Comparison of ENCODE assay signal across 24 mouse cellular contexts in the genomic region with DNA sequence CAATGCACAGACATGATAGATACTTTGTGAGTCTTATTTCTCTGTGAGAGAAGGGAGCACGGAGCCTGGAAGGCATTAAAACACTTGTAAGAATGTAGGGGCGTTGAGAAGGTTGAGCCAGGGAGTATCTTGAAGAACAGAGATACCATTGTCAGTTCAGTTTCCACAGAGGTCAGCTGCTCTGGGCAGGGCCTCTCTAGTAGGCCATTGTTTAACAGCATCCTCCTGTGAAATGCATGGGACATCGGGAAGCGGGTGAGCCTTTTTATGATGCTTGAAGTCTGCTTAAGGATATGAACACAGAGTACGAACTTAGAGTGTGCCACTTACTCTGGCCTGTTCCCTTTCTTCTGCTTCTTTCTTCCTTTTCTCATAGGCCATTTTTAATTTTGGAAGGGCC.
DNase-seq lines count a peak whose midpoint lies in the region; ATAC-seq and TF ChIP-seq lines count a peak whose summit lies in the region.
"Had no signal": no experiment of that assay in that cellular context is flagged by ENCODE, and none has a peak within 500 bp of the region (broad histone marks: within the 10 kb centered on the region; RNA-seq: fewer than 3 reads in every experiment).

No protein-coding gene starts in this region.

- no peaks in the 10 kb centered on the region for H3K9me3 ChIP-seq in hindbrain, embryonic 11.5 days (ENCODE audit: control insufficient read depth, low read length)
- no peaks in the 10 kb centered on the region; the same call in 1 of the 2 replicates for H3K9me3 ChIP-seq in hindbrain, embryonic 16.5 days (ENCODE audit: control insufficient read depth, low read length)
- H3K9me3 ChIP-seq: embryonic facial prominence, embryonic 12.5 days; hindbrain, embryonic 15.5 days had no signal

- H3K4me2 ChIP-seq in hindbrain, embryonic 11.5 days (replicated peaks; ENCODE audit: low read depth, low read length), result no peak overlapping the region
- H3K4me2 ChIP-seq in hindbrain, embryonic 16.5 days (ENCODE audit: low read length), result no peak overlapping the region
- H3K4me2 ChIP-seq: embryonic facial prominence, embryonic 12.5 days; hindbrain, embryonic 15.5 days had no signal

- no peak for ATAC-seq in hindbrain, embryonic 11.5 days (ENCODE audit: low FRiP score)
- ATAC-seq in hindbrain, embryonic 16.5 days, result no peak
- ATAC-seq: activated CD4-positive, CD25-positive, alpha-beta regulatory T cell, adult 4 months; forebrain, embryonic 16.5 days; inflammation-experienced regulatory T-cells, adult 6 months; intestine, postnatal 0 days; Patski had no signal

- no peak for TF ChIP-seq CTCF in brain, embryonic 14.5 days (IDR thresholded peaks at IDR 0.05; ENCODE audit: borderline replicate concordance, extremely low read depth, insufficient read depth, insufficient read length)

- peak; percentile 4 for DNase-seq in hindbrain, embryonic 11.5 days (ENCODE audit: low spot score)
- DNase-seq in brain, embryonic 14.5 days (ENCODE audit: low read depth), result peak; percentile 4
- peak; percentile 31 for DNase-seq in embryo, embryonic 10.5 days (ENCODE audit: low spot score)
- peak; percentile 21 for DNase-seq in mesoderm, embryonic 11.5 days (ENCODE audit: low read depth, low spot score)
- no peak for DNase-seq in frontal cortex, postnatal 25 days (ENCODE audit: low spot score in 2 of 2)
- DNase-seq in urinary bladder, postnatal 10 days (ENCODE audit: low spot score), result no peak
- DNase-seq: adrenal gland, postnatal 14 days; cerebellum, adult 8-10 months; cerebellum, postnatal 14 days; gastrocnemius, adult 2 months; gastrocnemius, postnatal 25 days; heart, adult 11 months; heart, postnatal 10 days; heart, postnatal 4 days had no signal

- H3K36me3 ChIP-seq in hindbrain, embryonic 11.5 days (ENCODE audit: control insufficient read depth, insufficient read depth, low read length), result no peaks in the 10 kb centered on the region
- no peaks in the 10 kb centered on the region for H3K36me3 ChIP-seq in hindbrain, embryonic 16.5 days (ENCODE audit: control insufficient read depth, insufficient read depth, low read length)
- H3K36me3 ChIP-seq: embryonic facial prominence, embryonic 12.5 days; forebrain, embryonic 12.5 days; hindbrain, embryonic 15.5 days had no signal

- TF ChIP-seq POLR2A in brain, embryonic 14.5 days (IDR thresholded peaks at IDR 0.05; ENCODE audit: borderline replicate concordance, extremely low read depth, insufficient read depth, insufficient read length, poor library complexity, severe bottlenecking), result no peak

- H3K4me3 ChIP-seq in hindbrain, embryonic 11.5 days (ENCODE audit: low read depth, low read length), result no peak overlapping the region
- H3K4me3 ChIP-seq in hindbrain, embryonic 16.5 days (ENCODE audit: low read length), result no peak overlapping the region
- H3K4me3 ChIP-seq: embryonic facial prominence, embryonic 12.5 days; forebrain, embryonic 12.5 days; gastrocnemius, adult 2 months; hindbrain, embryonic 15.5 days had no signal

- no peaks in the 10 kb centered on the region for H3K4me1 ChIP-seq in hindbrain, embryonic 11.5 days (replicated peaks; ENCODE audit: control insufficient read depth, insufficient read depth, low read length)
- H3K4me1 ChIP-seq in hindbrain, embryonic 16.5 days (ENCODE audit: control insufficient read depth, insufficient read depth, low read depth, low read length), result no peaks in the 10 kb centered on the region
- H3K4me1 ChIP-seq: embryonic facial prominence, embryonic 12.5 days; hindbrain, embryonic 15.5 days had no signal

- 38% methylated on average over 5 of the region's 5 CpGs for WGBS in hindbrain, embryonic 11.5 days
- 31% methylated on average over 5 of the region's 5 CpGs for WGBS in hindbrain, embryonic 16.5 days

- H3K27ac ChIP-seq in hindbrain, embryonic 11.5 days (ENCODE audit: low read depth, low read length), result no peak overlapping the region
- H3K27ac ChIP-seq in hindbrain, embryonic 16.5 days (ENCODE audit: low read depth, low read length), result no peak overlapping the region
- H3K27ac ChIP-seq: embryonic facial prominence, embryonic 12.5 days; forebrain, embryonic 12.5 days; gastrocnemius, adult 2 months; hindbrain, embryonic 15.5 days had no signal

- no peaks in the 10 kb centered on the region for H3K27me3 ChIP-seq in hindbrain, embryonic 11.5 days (ENCODE audit: control insufficient read depth, insufficient read depth, low read length)
- no peaks in the 10 kb centered on the region for H3K27me3 ChIP-seq in hindbrain, embryonic 16.5 days (replicated peaks; ENCODE audit: control insufficient read depth, insufficient read depth, low read length)
- H3K27me3 ChIP-seq: CH12.LX; embryonic facial prominence, embryonic 12.5 days; hindbrain, embryonic 15.5 days had no signal

- H3K9ac ChIP-seq in hindbrain, embryonic 11.5 days (ENCODE audit: low read depth, low read length), result no peak overlapping the region
- no peak overlapping the region for H3K9ac ChIP-seq in hindbrain, embryonic 16.5 days (ENCODE audit: low read depth, low read length)
- H3K9ac ChIP-seq: embryonic facial prominence, embryonic 12.5 days; forebrain, embryonic 12.5 days; hindbrain, embryonic 15.5 days had no signal

Comparison
In these comparisons a context has a peak if more than half of its experiments do, and no peak if none do; other contexts are left out.
1. DNase-seq: peak in hindbrain, embryonic 11.5 days (single experiment), brain, embryonic 14.5 days (single experiment), embryo, embryonic 10.5 days (single experiment) and mesoderm, embryonic 11.5 days (single experiment); none in frontal cortex, postnatal 25 days (0 of 2) and urinary bladder, postnatal 10 days (single experiment).